Mouse (Mus musculus) fat pad, adult 2 months (tissue): ENCODE measurements around the gene Ak9.

Experiments
- DNase-seq: peaks from one replicate; pipeline ENCODE4 v3.0.0-alpha.2; 2011; ENCODE audit warnings: low read depth, low spot score; ENCODE audit errors: extremely low read depth

The Ak9 gene

GRCm38 (mm10) chr10:41303639-41304444 lies at the start of gene Ak9:
Gene Ak9, plus strand, starts transcription at chr10:41303980.
- no peak for DNase-seq

GRCm38 (mm10) chr10:41260243-41261006 lies 43.4 kb upstream of the Ak9 start:
- no peak for DNase-seq

GRCm38 (mm10) chr10:41261218-41261617 lies 42.6 kb upstream of the Ak9 start:
- DNase-seq: no peak

GRCm38 (mm10) chr10:41261889-41262288 lies 41.9 kb upstream of the Ak9 start:
- DNase-seq: no peak

GRCm38 (mm10) chr10:41271860-41272259 lies 31.9 kb upstream of the Ak9 start:
- no peak for DNase-seq

GRCm38 (mm10) chr10:41274871-41275270 lies 28.9 kb upstream of the Ak9 start:
- no peak for DNase-seq

GRCm38 (mm10) chr10:41278808-41279207 lies 25.0 kb upstream of the Ak9 start:
- no peak for DNase-seq

- no peak for DNase-seq
Observed at GRCm38 (mm10) chr10:41280177-41280576, 23.6 kb upstream of the Ak9 start.

- DNase-seq: no peak
Observed at GRCm38 (mm10) chr10:41280796-41281195, 23.0 kb upstream of the Ak9 start.

GRCm38 (mm10) chr10:41282086-41282485 lies 21.7 kb upstream of the Ak9 start:
- no peak for DNase-seq

GRCm38 (mm10) chr10:41287618-41288017 lies 16.2 kb upstream of the Ak9 start:
- no peak for DNase-seq

- no peak for DNase-seq
Observed at GRCm38 (mm10) chr10:41288074-41288473, 15.7 kb upstream of the Ak9 start.

- DNase-seq: no peak
Observed at GRCm38 (mm10) chr10:41288771-41289415, 14.9 kb upstream of the Ak9 start.

GRCm38 (mm10) chr10:41291021-41291420 lies 12.8 kb upstream of the Ak9 start:
- peak; percentile 76 for DNase-seq

GRCm38 (mm10) chr10:41293019-41293418 lies 10.8 kb upstream of the Ak9 start:
- DNase-seq: no peak

GRCm38 (mm10) chr10:41294734-41295133 lies 9.0 kb upstream of the Ak9 start:
- DNase-seq: no peak

- no peak for DNase-seq
Observed at GRCm38 (mm10) chr10:41295145-41295544, 8.6 kb upstream of the Ak9 start.

GRCm38 (mm10) chr10:41300161-41300560 lies 3.6 kb upstream of the Ak9 start:
- DNase-seq: no peak

GRCm38 (mm10) chr10:41302689-41303431 lies 920 bp upstream of the Ak9 start, which contains the start of gene Fig4:
Gene Fig4, minus strand, starts transcription at chr10:41303260.
- DNase-seq: no peak

GRCm38 (mm10) chr10:41304961-41305455 lies 1.2 kb downstream of the Ak9 start:
- DNase-seq: no peak

- DNase-seq: no peak
Observed at GRCm38 (mm10) chr10:41308205-41308604, 4.4 kb downstream of the Ak9 start.
